Mouse (Mus musculus) CD4-positive, CD25-positive, alpha-beta regulatory T cell, adult 2 months (primary cell): Measurements from ENCODE around the gene Tppp2.
"Not testable (repeated sequence)": the region's sequence is repeated elsewhere in the genome, so short reads cannot be mapped to it uniquely, and the experiment has no call there.

ENCODE experiments used
- DNase-seq: peaks from one replicate; pipeline ENCODE4 v3.0.0-alpha.2; 2012; ENCODE audit warnings: low read depth, low spot score

Tppp2 gene

GRCm38 (mm10) chr14:51911301-51911700 lies 6.9 kb upstream of the Tppp2 start:
- DNase-seq, result no peak

- DNase-seq, result peak; percentile 28
Measured at GRCm38 (mm10) chr14:51912391-51913061, 5.7 kb upstream of the Tppp2 start.

- DNase-seq, result peak; percentile 97
Measured at GRCm38 (mm10) chr14:51913062-51913959, 4.9 kb upstream of the Tppp2 start.

GRCm38 (mm10) chr14:51913960-51914762 lies 4.1 kb upstream of the Tppp2 start, which contains the start of gene Ndrg2:
TSS of gene Ndrg2 (minus strand) at chr14:51914158.
- peak; percentile 61 for DNase-seq

GRCm38 (mm10) chr14:51915030-51915429 lies 3.2 kb upstream of the Tppp2 start:
- no peak for DNase-seq

GRCm38 (mm10) chr14:51916539-51916938 lies 1.7 kb upstream of the Tppp2 start:
- DNase-seq, result no peak

- no peak for DNase-seq
Measured at GRCm38 (mm10) chr14:51918966-51919365, 741 bp downstream of the Tppp2 start.

- DNase-seq, result no peak
Measured at GRCm38 (mm10) chr14:51921759-51922570, 3.7 kb downstream of the Tppp2 start.

- DNase-seq, result no peak
Measured at GRCm38 (mm10) chr14:51922571-51922865, 4.3 kb downstream of the Tppp2 start, which contains the start of gene Rnase13. TSS of gene Rnase13 (minus strand) at chr14:51922773.

- DNase-seq, result no peak
Measured at GRCm38 (mm10) chr14:51922910-51923309, 4.7 kb downstream of the Tppp2 start.

GRCm38 (mm10) chr14:51923492-51923891 lies 5.3 kb downstream of the Tppp2 start:
- DNase-seq, result no peak

GRCm38 (mm10) chr14:51926930-51927329 lies 8.7 kb downstream of the Tppp2 start:
- DNase-seq, result not testable (repeated sequence)

GRCm38 (mm10) chr14:51929309-51929943 lies 11.2 kb downstream of the Tppp2 start:
- DNase-seq, result no peak

GRCm38 (mm10) chr14:51929968-51930367 lies 11.7 kb downstream of the Tppp2 start:
- DNase-seq, result no peak

GRCm38 (mm10) chr14:51930824-51931223 lies 12.6 kb downstream of the Tppp2 start:
- DNase-seq, result peak; percentile 78

- no peak for DNase-seq
Measured at GRCm38 (mm10) chr14:51932092-51933020, 14.1 kb downstream of the Tppp2 start.

GRCm38 (mm10) chr14:51939005-51939404 lies 20.8 kb downstream of the Tppp2 start:
- DNase-seq, result no peak

- no peak for DNase-seq
Measured at GRCm38 (mm10) chr14:51940944-51941560, 22.8 kb downstream of the Tppp2 start.

- DNase-seq, result no peak
Measured at GRCm38 (mm10) chr14:51941577-51941976, 23.4 kb downstream of the Tppp2 start.
